Mouse (Mus musculus) forebrain, embryonic 12.5 days (tissue): ENCODE measurements at regions not wholly inside any gene's neighbourhood (a gene's known extent, or its start where the extent isn't known, plus 50 kb on each side); places are given as distances from the start of the nearest gene placed in this dataset.

ENCODE experiments used
- ATAC-seq: fragments of 200-750 bp; cut with Nextera tagmentation; 2 replicates; pipeline ENCODE4 v1.8.0; 2017; ENCODE audit warnings: moderate TSS enrichment; ENCODE audit not compliant: low FRiP score
- H3K27ac ChIP-seq: fragments of 300-500 bp; sonication (generic); 2 replicates; pipeline ENCODE4 v1.5.1; 2016; ENCODE audit warnings: mild to moderate bottlenecking
- H3K27me3 ChIP-seq: fragments of 300-500 bp; sonication (generic); 2 replicates; pipeline ENCODE4 v1.6.1; 2016; ENCODE audit warnings: mild to moderate bottlenecking
- H3K36me3 ChIP-seq: fragments of 300-500 bp; sonication (generic); replicated peaks from 2 replicates; pipeline ENCODE4 v1.6.1; 2016; ENCODE audit warnings: mild to moderate bottlenecking
- H3K4me1 ChIP-seq: fragments of 300-500 bp; sonication (generic); 2 replicates; pipeline ENCODE4 v1.6.1; 2016
- H3K4me2 ChIP-seq: fragments of 300-500 bp; sonication (generic); 2 replicates; pipeline ENCODE4 v1.6.1; 2016; ENCODE audit warnings: mild to moderate bottlenecking, moderate library complexity
- H3K4me3 ChIP-seq: fragments of 300-500 bp; sonication (generic); replicated peaks from 2 replicates; pipeline ENCODE4 v1.5.1; 2016; ENCODE audit warnings: mild to moderate bottlenecking
- H3K9ac ChIP-seq: fragments of 300-500 bp; sonication (generic); 2 replicates; pipeline ENCODE4 v1.6.1; 2016; ENCODE audit warnings: mild to moderate bottlenecking
- H3K9me3 ChIP-seq: fragments of 300-500 bp; sonication (generic); 2 replicates; pipeline ENCODE4 v1.6.1; 2016
- WGBS: fragments of 180-500 bp; shearing (Covaris S2); methylation state at CpG from one replicate; pipeline ENCODE4 v1.1.7; 2016; 5-methylcytosine and 5-hydroxymethylcytosine counted together

DNA sequence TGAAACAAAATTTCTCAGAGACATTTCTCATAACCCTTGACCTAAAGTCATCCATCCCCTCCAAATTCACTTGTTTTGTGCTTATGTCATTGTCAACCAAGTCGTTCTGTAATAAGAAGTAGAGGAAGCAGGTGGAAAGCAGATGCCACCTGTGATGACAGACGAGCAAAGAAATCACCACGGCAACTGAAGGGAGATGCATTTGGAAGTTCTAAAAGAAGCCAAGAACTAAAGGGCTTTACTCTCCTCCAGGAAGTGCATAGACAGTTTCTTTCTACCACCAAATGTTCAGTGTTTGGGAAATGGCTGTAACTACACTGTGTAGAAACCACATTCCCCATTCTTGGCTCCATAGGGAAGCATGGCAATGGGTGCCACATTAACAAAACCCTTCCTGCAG lies 317.4 kb downstream of the Gm10184 start:
- no peak overlapping the region for H3K9ac ChIP-seq
- ATAC-seq: no peak
- no peaks in the 10 kb centered on the region for H3K9me3 ChIP-seq
- no peak overlapping the region for H3K4me3 ChIP-seq
- H3K36me3 ChIP-seq: no peaks in the 10 kb centered on the region
- no peaks in the 10 kb centered on the region for H3K27me3 ChIP-seq
- H3K4me1 ChIP-seq: no peaks in the 10 kb centered on the region
- H3K4me2 ChIP-seq: no peak overlapping the region
- H3K27ac ChIP-seq: no peak overlapping the region
- 76% methylated on average over 3 of the region's 3 CpGs for WGBS

DNA sequence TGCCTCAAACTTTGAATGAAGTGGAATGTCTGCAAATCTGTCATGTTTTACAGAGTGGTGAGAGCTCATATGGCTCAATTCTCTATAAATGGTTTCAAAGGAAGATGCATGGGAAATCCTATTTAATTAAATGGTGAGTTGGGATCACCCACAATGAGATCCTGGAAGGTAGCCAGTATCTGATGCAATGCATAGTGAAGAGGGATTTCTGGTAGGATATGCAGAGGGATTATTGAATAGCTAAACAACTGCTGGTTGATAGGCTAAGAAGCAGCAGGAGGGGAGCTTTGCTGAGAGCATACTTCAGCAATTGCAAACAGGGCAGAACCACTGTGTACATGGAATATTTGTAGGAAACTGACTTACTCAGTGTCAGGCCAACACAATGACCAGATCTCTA lies 350.7 kb downstream of the Gm10184 start:
- no peak overlapping the region for H3K27ac ChIP-seq
- no peaks in the 10 kb centered on the region for H3K4me1 ChIP-seq
- no peak overlapping the region for H3K4me3 ChIP-seq
- no peaks in the 10 kb centered on the region for H3K9me3 ChIP-seq
- no peak for ATAC-seq
- H3K36me3 ChIP-seq: no peaks in the 10 kb centered on the region
- H3K4me2 ChIP-seq: no peak overlapping the region
- no peak overlapping the region for H3K9ac ChIP-seq
- H3K27me3 ChIP-seq: no peaks in the 10 kb centered on the region

DNA sequence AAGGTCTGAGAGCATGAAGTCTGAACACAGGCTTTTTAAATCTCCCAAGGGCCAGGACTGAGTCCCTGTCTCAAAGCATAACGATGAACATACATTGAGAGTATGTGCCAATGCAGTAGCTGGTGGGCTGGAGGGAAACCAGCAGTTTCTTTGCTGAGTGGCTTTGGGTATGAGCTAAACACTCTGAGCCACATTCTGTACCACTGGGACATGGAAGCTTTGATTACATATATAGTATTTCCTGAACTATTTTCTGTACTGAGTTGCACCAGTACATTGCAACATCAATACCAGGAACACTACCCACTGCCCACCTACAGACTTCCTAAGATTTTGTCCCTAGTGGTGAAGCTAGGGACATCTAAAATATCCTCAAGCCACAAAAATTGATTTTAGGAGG lies 354.3 kb upstream of the Fshr start:
- Histone ChIP-seq H3K36me3 (no peaks in the 10 kb centered on the region), H3K9me3 (no peaks in the 10 kb centered on the region), H3K4me1 (no peaks in the 10 kb centered on the region), H3K27me3 (no peaks in the 10 kb centered on the region), H3K9ac (no peak overlapping the region), H3K4me3 (no peak overlapping the region), H3K4me2 (no peak overlapping the region), H3K27ac (no peak overlapping the region)
- 53% methylated on average over 1 of the region's 1 CpGs for WGBS
- ATAC-seq: no peak

DNA sequence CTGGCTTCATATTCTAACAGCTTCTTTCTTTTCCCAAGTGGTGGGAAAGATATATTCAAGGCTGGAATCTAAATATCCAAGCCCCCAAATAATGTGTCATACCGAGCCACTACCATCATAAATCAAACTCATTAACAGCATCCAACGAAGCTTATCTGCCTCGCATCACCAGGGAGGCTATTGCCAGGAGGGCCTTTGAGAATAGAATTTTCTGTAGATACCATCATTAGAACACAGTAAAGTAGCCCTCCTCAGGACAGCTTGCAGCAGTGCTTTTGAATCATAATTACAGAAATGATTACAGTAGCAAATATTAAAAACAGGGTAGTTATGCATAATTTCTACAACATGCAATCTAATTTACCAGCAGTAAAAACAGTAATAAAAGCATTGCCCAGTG lies 353.1 kb upstream of the Fshr start:
- no peak overlapping the region for H3K4me3 ChIP-seq
- no peaks in the 10 kb centered on the region for H3K9me3 ChIP-seq
- no peaks in the 10 kb centered on the region for H3K4me1 ChIP-seq
- H3K27me3 ChIP-seq: no peaks in the 10 kb centered on the region
- no peaks in the 10 kb centered on the region for H3K36me3 ChIP-seq
- WGBS: 70% methylated on average over 3 of the region's 3 CpGs
- H3K9ac ChIP-seq: no peak overlapping the region
- no peak overlapping the region for H3K27ac ChIP-seq
- H3K4me2 ChIP-seq: no peak overlapping the region
- ATAC-seq: no peak

DNA sequence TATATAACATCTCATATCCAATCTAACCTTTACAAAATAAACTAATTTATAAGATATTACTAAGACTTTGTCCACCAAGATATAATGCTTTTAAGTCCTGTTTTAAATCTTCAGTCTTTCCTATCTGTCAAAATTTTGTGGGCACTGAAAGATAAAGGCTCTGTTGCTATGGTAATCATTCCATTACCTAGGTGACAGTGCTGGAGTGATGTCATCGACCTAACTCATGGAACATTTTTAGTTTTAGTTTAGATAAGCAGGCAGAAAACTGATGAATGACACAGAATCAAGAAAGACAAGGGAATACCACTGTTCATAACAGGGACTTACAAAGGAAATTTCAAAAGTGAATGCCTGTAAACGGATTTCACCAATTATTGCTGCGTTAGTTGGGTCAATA lies 350.3 kb upstream of the Fshr start:
- no peak for ATAC-seq
- Histone ChIP-seq H3K4me2 (no peak overlapping the region), H3K4me1 (no peaks in the 10 kb centered on the region), H3K4me3 (no peak overlapping the region), H3K9ac (no peak overlapping the region), H3K9me3 (no peaks in the 10 kb centered on the region), H3K27me3 (no peaks in the 10 kb centered on the region), H3K36me3 (no peaks in the 10 kb centered on the region), H3K27ac (no peak overlapping the region)
- 87% methylated on average over 3 of the region's 3 CpGs for WGBS

DNA sequence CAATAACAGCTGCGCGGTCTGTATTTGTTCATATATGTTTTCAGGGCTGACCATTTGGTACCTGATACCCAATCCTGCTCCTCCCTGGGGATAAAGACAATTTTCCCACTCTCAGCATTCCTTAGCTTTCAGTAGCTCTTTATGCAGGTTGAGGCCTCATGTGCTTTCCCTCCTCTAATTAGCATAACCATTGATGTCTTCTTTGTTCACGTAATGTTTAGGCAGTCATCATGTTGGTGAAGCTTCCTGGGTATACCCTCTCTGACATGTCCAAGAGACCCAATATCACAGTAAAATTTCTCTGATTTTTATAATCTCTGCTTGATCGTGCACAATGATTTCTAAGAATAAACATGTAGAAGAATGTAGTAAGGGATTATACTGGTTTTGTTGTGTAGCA lies 321.4 kb upstream of the Fshr start:
- no peak overlapping the region for H3K9ac ChIP-seq
- H3K4me2 ChIP-seq: no peak overlapping the region
- no peaks in the 10 kb centered on the region for H3K9me3 ChIP-seq
- H3K36me3 ChIP-seq: no peaks in the 10 kb centered on the region
- no peaks in the 10 kb centered on the region for H3K27me3 ChIP-seq
- ATAC-seq: peak; percentile 62; the same call in 1 of the 2 replicates
- WGBS: 63% methylated on average over 4 of the region's 4 CpGs
- no peak overlapping the region for H3K27ac ChIP-seq
- no peak overlapping the region for H3K4me3 ChIP-seq
- peaks cover 3% of the 10 kb centered on the region for H3K4me1 ChIP-seq

DNA sequence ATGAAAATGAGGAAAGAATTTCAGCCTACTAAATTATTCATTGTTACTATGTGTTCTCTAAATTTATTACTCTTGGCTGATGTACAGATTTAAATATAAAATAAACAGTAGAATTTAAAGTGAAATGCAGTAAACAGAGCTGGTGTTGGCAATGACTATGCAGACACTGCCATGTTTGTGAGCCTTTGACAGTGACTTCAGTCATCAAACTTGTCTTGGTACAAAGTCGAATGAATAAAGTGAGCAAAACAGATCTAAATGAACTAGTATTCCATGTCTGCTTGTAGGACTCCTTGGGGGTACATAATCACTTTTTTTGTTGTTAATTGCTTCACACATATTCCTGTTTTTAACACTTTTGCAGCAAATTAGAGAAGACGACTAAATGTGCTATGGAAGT lies 318.9 kb upstream of the Fshr start:
- H3K9me3 ChIP-seq: no peaks in the 10 kb centered on the region
- WGBS: 69% methylated on average over 2 of the region's 2 CpGs
- no peak for ATAC-seq
- H3K4me2 ChIP-seq: no peak overlapping the region
- H3K9ac ChIP-seq: no peak overlapping the region
- no peaks in the 10 kb centered on the region for H3K36me3 ChIP-seq
- H3K27ac ChIP-seq: no peak overlapping the region
- H3K4me3 ChIP-seq: no peak overlapping the region
- H3K4me1 ChIP-seq: peaks cover 3% of the 10 kb centered on the region
- H3K27me3 ChIP-seq: no peaks in the 10 kb centered on the region

DNA sequence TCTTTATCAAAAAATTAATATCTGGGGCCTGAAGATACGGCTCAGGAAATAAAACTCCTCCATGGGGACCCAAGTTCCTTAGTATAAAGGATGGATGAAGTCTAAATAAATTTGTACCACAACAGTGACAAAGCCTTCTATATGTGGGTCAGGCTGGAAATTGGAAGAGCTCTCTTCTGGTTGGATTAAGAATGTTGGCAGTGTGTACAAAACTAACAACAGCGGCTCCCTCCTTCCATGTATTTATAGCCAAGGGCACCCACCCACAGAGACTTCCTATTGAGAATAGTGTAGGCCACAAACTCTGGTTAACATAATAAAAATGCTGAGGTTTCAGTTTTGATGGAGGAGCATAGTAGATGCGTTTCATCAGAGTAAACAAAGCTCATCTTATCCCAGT lies 304.8 kb upstream of the Fshr start:
- Histone ChIP-seq H3K4me3 (no peak overlapping the region), H3K27ac (no peak overlapping the region), H3K9me3 (no peaks in the 10 kb centered on the region), H3K9ac (no peak overlapping the region), H3K4me2 (no peak overlapping the region), H3K4me1 (no peaks in the 10 kb centered on the region), H3K27me3 (no peaks in the 10 kb centered on the region), H3K36me3 (no peaks in the 10 kb centered on the region)
- WGBS: 81% methylated on average over 3 of the region's 3 CpGs
- ATAC-seq: no peak

DNA sequence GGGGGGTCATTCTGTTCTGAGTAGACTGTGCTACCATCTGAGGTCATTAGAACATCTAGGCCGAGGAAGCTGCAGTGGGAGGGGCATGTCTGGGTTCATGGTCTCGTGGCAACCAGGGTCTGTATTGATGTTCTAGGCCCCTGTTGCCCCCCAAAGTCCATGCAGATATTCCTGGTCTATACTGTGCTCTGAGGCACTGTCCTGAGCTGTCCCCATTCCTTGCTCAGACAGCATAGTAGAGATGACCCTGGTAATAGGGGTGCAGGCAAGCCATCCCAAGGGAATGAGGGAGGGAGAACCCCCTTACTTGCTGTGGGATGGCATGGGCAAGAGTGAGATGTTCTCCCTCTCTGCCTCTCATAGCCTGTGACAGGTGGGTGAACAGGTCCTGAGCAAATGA lies 293.1 kb upstream of the Fshr start:
- no peak overlapping the region for H3K4me2 ChIP-seq
- H3K27me3 ChIP-seq: no peaks in the 10 kb centered on the region
- H3K9ac ChIP-seq: no peak overlapping the region
- H3K36me3 ChIP-seq: no peaks in the 10 kb centered on the region
- H3K27ac ChIP-seq: no peak overlapping the region
- 80% methylated on average over 2 of the region's 2 CpGs for WGBS
- H3K4me3 ChIP-seq: no peak overlapping the region
- no peaks in the 10 kb centered on the region for H3K9me3 ChIP-seq
- ATAC-seq: no peak
- no peaks in the 10 kb centered on the region for H3K4me1 ChIP-seq

DNA sequence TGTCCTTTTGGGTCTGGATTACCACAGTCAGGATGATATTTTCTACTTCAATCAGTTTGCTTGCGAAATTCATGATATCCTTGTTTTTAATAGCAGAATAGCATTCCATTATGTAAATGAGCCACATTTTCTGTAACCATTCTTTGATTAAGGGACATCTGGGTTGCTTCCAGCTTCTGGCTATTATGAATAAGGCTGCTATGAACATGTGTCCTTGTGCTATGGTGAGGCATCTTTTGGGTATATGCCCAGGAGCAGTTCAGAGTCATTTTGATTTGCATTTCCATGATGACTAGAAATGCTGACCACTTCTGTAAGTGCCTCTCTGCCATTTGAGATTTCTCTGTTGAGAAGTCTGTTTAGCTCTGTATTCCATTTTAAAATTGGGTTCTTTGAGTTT lies 266.0 kb upstream of the Fshr start:
- no peaks in the 10 kb centered on the region for H3K36me3 ChIP-seq
- no peaks in the 10 kb centered on the region for H3K4me1 ChIP-seq
- no peak overlapping the region for H3K4me2 ChIP-seq
- WGBS: 95% methylated on average over 1 of the region's 1 CpGs
- no peaks in the 10 kb centered on the region for H3K27me3 ChIP-seq
- no peaks in the 10 kb centered on the region for H3K9me3 ChIP-seq
- no peak overlapping the region for H3K4me3 ChIP-seq
- H3K9ac ChIP-seq: no peak overlapping the region
- no peak overlapping the region for H3K27ac ChIP-seq
- no peak for ATAC-seq

DNA sequence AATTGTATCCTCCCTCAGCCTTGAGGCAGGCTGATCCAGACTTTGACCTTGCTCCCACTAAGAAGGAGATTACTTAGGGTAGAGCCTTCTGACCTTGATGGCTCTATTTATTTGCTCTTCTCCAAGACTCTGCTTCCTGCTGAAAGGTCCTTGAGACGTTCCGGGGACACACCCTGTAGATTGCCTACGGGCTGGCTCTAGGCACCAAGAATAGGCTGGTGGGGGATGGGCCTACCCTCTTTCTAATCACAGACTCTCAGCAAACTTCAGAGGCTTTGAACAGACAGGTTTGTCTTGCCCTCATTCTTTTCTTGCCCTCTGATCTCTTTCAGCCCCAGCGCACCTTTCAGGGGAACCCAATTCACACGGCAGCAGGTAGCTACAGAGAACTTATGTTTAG lies 265.4 kb upstream of the Fshr start:
- Histone ChIP-seq H3K4me3 (no peak overlapping the region), H3K9ac (no peak overlapping the region), H3K9me3 (no peaks in the 10 kb centered on the region), H3K4me2 (no peak overlapping the region), H3K4me1 (no peaks in the 10 kb centered on the region), H3K36me3 (no peaks in the 10 kb centered on the region), H3K27ac (no peak overlapping the region), H3K27me3 (no peaks in the 10 kb centered on the region)
- 84% methylated on average over 5 of the region's 5 CpGs for WGBS
- ATAC-seq: no peak

DNA sequence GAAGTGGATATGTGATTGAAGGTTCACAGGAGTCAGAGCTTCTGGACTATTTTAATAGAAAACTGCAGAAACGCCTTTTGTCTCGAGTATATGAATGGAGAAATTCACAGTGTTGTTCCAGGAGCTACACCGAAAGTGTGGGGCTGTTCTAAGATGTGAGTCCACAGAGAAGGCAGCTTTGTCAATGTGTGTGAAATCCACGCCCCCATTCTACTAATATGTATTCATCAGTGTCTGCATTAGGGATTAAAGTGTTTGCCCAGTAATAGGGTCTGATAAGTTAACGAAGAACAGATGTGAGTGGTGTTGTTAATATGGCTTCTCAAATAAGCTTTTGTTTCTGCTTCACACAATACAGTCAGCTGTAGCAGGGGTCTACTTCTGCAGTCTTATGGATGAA lies 260.0 kb upstream of the Fshr start:
- Histone ChIP-seq H3K27ac (no peak overlapping the region), H3K9ac (no peak overlapping the region), H3K27me3 (no peaks in the 10 kb centered on the region), H3K4me3 (no peak overlapping the region), H3K4me1 (0 out of 2 replicates have a peak, but pooled peaks cover 3% of the 10 kb centered on the region), H3K36me3 (no peaks in the 10 kb centered on the region), H3K4me2 (no peak overlapping the region), H3K9me3 (no peaks in the 10 kb centered on the region)
- 35% methylated on average over 5 of the region's 5 CpGs for WGBS
- peak; percentile 27; the same call in 1 of the 2 replicates for ATAC-seq

DNA sequence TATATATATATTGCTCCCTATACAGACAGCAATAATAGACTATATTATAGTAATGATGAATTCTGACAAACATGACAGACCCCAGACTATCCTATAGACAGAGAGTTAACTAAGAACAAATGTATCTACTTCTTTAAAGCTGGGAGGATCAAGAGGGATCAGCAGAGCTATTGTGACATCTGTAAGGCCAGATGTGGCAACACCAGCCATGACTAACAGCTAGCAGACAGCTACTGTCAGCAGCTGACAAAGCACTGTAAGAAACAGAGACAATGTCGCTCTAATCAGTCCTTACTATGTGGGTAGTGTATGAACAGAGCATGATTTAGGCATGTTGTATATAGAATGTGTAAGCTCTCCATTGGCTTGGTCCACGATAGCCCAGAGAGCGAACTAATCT lies 253.8 kb upstream of the Fshr start:
- WGBS: 93% methylated on average over 3 of the region's 3 CpGs
- Histone ChIP-seq H3K27ac (no peak overlapping the region), H3K4me1 (no peaks in the 10 kb centered on the region), H3K27me3 (no peaks in the 10 kb centered on the region), H3K9ac (no peak overlapping the region), H3K36me3 (no peaks in the 10 kb centered on the region), H3K4me3 (no peak overlapping the region), H3K9me3 (no peaks in the 10 kb centered on the region), H3K4me2 (no peak overlapping the region)
- no peak for ATAC-seq

DNA sequence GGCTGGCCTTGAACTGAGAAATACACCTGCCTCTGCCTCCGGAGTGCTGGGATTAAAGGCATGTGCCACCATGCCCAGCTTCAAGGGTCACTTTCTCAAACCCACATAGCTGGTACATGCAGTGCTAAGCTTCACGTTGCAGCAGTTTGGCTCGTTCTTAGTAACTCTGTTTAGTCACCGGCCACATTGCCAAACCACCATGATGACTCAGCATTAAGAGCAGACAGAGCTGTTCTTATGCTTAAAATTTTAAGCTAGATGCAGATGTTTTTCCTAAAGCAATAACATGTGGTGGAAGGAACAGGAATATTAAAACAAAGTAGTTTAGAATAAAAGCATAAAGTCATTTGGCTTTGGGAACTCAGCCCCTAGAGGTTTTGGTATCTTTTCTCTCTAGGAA lies 250.2 kb upstream of the Fshr start:
- H3K4me1 ChIP-seq: no peaks in the 10 kb centered on the region
- H3K4me3 ChIP-seq: no peak overlapping the region
- 90% methylated on average over 4 of the region's 4 CpGs for WGBS
- H3K9ac ChIP-seq: no peak overlapping the region
- no peaks in the 10 kb centered on the region for H3K36me3 ChIP-seq
- no peak for ATAC-seq
- no peak overlapping the region for H3K27ac ChIP-seq
- no peak overlapping the region for H3K4me2 ChIP-seq
- H3K27me3 ChIP-seq: no peaks in the 10 kb centered on the region
- no peaks in the 10 kb centered on the region for H3K9me3 ChIP-seq
